Mouse (Mus musculus): Measurements from ENCODE around the gene Timd2.

- TF ChIP-seq GATA1 (IDR thresholded peaks at IDR 0.05; ENCODE audit: borderline replicate concordance, low read length) (no peak), FLI1 (IDR thresholded peaks at IDR 0.05; ENCODE audit: low read length) (no peak)
Observed at GRCm38 (mm10) chr11:46665599-46666522, 41.0 kb downstream of the Timd2 start.
